Mouse (Mus musculus) lung, embryonic 15.5 days (tissue): ENCODE results near the gene Frmd8. TPM values are rescaled to one million over a fixed set of nuclear protein-coding genes. Genes with fewer than 3 reads are reported as not detected.

Experiments
- polyA plus RNA-seq: library from polyadenylated mRNA; unstranded; fragments of >200 nt; fragmentation: Nextera tagmentation; extraction: Ambion mirVana; gene quantifications from 2 replicates; pipeline ENCODE4 v1.2.1, GENCODE M21; 2015

The Frmd8 gene
- polyA plus RNA-seq, 1 experiment from 2014 or later, result 53.0 TPM

Other genes starting within 250 kb of the Frmd8 start
- gene Rela, start 237.8 kb downstream of the Frmd8 start, polyA plus RNA-seq, result 52.7 and 53.8 TPM in 2 replicates
- gene Sipa1, start 211.6 kb downstream of the Frmd8 start, polyA plus RNA-seq, result 44.7 and 48.0 TPM in 2 replicates
- 44.1 and 45.2 TPM in 2 replicates for gene Map3k11, start 186.5 kb downstream of the Frmd8 start, polyA plus RNA-seq
- gene Pcnx3, start 186.4 kb downstream of the Frmd8 start, polyA plus RNA-seq, result 18.2 and 20.9 TPM in 2 replicates
- 0.69 TPM in 1 of 2 replicates, not detected in the other for gene Kcnk7, start 170.9 kb downstream of the Frmd8 start, polyA plus RNA-seq
- 23.6 and 24.5 TPM in 2 replicates for gene Ehbp1l1, start 149.0 kb downstream of the Frmd8 start, polyA plus RNA-seq
- 105 and 108 TPM in 2 replicates for gene Fam89b, start 145.6 kb downstream of the Frmd8 start, polyA plus RNA-seq
- 47.2 and 54.9 TPM in 2 replicates for gene Ltbp3, start 134.4 kb downstream of the Frmd8 start, polyA plus RNA-seq
- 76.1 and 83.6 TPM in 2 replicates for gene Scyl1, start 103.9 kb downstream of the Frmd8 start, polyA plus RNA-seq
- gene Slc25a45, start 2.5 kb upstream of the Frmd8 start, polyA plus RNA-seq, result 4.2 and 5.6 TPM in 2 replicates
- 3.2 and 3.6 TPM in 2 replicates for gene Tigd3, start 18.9 kb upstream of the Frmd8 start, polyA plus RNA-seq
- gene Dpf2, start 37.7 kb upstream of the Frmd8 start, polyA plus RNA-seq, result 142 and 147 TPM in 2 replicates
- 12.0 and 14.1 TPM in 2 replicates for gene Cdc42ep2, start 49.5 kb upstream of the Frmd8 start, polyA plus RNA-seq
- 72.3 and 75.3 TPM in 2 replicates for gene Pola2, start 88.9 kb upstream of the Frmd8 start, polyA plus RNA-seq
- gene Slc22a20, start 110.9 kb upstream of the Frmd8 start, polyA plus RNA-seq, result not detected in 2 replicates
- 8.8 and 11.6 TPM in 2 replicates for gene Capn1, start 140.6 kb upstream of the Frmd8 start, polyA plus RNA-seq
- gene Syvn1, start 171.3 kb upstream of the Frmd8 start, polyA plus RNA-seq, result 24.3 and 25.8 TPM in 2 replicates
- gene Mrpl49, start 182.5 kb upstream of the Frmd8 start, polyA plus RNA-seq, result 75.8 and 76.2 TPM in 2 replicates
- gene Fau, start 182.6 kb upstream of the Frmd8 start, polyA plus RNA-seq, result 709 and 773 TPM in 2 replicates
- 33.5 and 33.8 TPM in 2 replicates for gene Znhit2, start 185.9 kb upstream of the Frmd8 start, polyA plus RNA-seq
- 10.4 and 13.9 TPM in 2 replicates for gene Tm7sf2, start 193.1 kb upstream of the Frmd8 start, polyA plus RNA-seq
- gene Vps51, start 202.0 kb upstream of the Frmd8 start, polyA plus RNA-seq, result 71.6 and 77.5 TPM in 2 replicates
- gene Tmem262, start 204.8 kb upstream of the Frmd8 start, polyA plus RNA-seq, result not detected in 2 replicates
- 1.1 and 1.5 TPM in 2 replicates for gene Gm28374, start 207.0 kb upstream of the Frmd8 start, polyA plus RNA-seq
- gene Zfpl1, start 209.7 kb upstream of the Frmd8 start, polyA plus RNA-seq, result 74.0 and 78.4 TPM in 2 replicates
- gene Cdca5, start 209.7 kb upstream of the Frmd8 start, polyA plus RNA-seq, result 47.2 and 48.1 TPM in 2 replicates
- gene AC131692.1, start 219.1 kb upstream of the Frmd8 start, polyA plus RNA-seq, result 0.21 and 0.26 TPM in 2 replicates
- 0.34 and 0.41 TPM in 2 replicates for gene Naaladl1, start 230.5 kb upstream of the Frmd8 start, polyA plus RNA-seq
- gene Sac3d1, start 243.4 kb upstream of the Frmd8 start, polyA plus RNA-seq, result 48.6 and 49.8 TPM in 2 replicates